Mouse (Mus musculus) CH12.LX (cell line): ENCODE data around the gene Ddt.

Source experiments
- CHD2 ChIP-seq: IDR thresholded peaks from 2 replicates; pipeline ENCODE4 v1.6.1; 2011; ENCODE audit warnings: low read length, improper control_type of control experiment
- CTCF ChIP-seq, 2 experiments: IDR thresholded peaks in 1 of 2; conservative IDR thresholded peaks in 1 of 2; 2 replicates each; pipeline ENCODE4 v1.5.1; 2011 to 2012; ENCODE audit warnings: low read depth in 2 of 2, low read length in 2 of 2, improper control_type of control experiment in 1 of 2, inconsistent platforms in 1 of 2, mild to moderate bottlenecking in 1 of 2, moderate library complexity in 1 of 2

DNA sequence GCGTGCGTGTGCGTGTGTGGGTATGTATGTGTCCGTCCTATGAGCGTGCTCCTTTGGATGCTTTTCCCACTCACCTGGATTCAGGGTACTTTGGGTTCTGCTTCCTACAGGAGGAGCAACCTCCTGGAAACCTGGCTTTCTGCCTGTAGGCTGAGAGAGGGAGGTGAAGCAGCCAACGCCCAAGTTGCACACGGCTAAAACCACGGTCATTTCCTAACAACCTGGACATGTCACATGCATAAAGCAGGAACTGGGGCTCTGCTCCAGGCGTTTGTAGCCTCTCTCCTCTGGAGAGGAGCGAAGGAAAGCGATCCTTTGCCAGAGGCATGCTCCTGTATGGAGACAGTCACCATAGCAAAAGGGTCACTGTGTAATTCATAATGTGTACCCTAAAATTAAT, 16.5 kb downstream of the Ddt start:
- TF ChIP-seq CTCF (conservative IDR thresholded peaks at IDR 0.05 in 1 of 2, IDR thresholded peaks at IDR 0.05 in 1 of 2; ENCODE audit: low read depth in 2 of 2, low read length in 2 of 2), result no peak
- no peak for TF ChIP-seq CHD2
